Mouse (Mus musculus) stomach, embryonic 14.5 days (tissue): Measurements from ENCODE around the gene Cadm4. TPM values are rescaled to one million over a fixed set of nuclear protein-coding genes. Genes with fewer than 3 reads are reported as not detected.

ENCODE experiments used
- ATAC-seq: fragments of 200-750 bp; cut with Nextera tagmentation; 2 replicates; pipeline ENCODE4 v1.8.0; 2017; ENCODE audit warnings: low read depth, moderate TSS enrichment; ENCODE audit not compliant: insufficient number of reproducible peaks, insufficient read depth, low FRiP score
- H3K27ac ChIP-seq: fragments of 300-500 bp; sonication (generic); 2 replicates; pipeline ENCODE4 v1.5.1; 2014; ENCODE audit warnings: mild to moderate bottlenecking, low read length, moderate library complexity, mixed read lengths
- H3K27me3 ChIP-seq: fragments of 300-500 bp; sonication (generic); 2 replicates; pipeline ENCODE4 v1.6.1; 2014; ENCODE audit warnings: low read length, control low read depth, mixed read lengths; ENCODE audit not compliant: control insufficient read depth, insufficient read depth
- H3K36me3 ChIP-seq: fragments of 300-500 bp; sonication (generic); 2 replicates; pipeline ENCODE4 v1.6.1; 2014; ENCODE audit warnings: mild to moderate bottlenecking, control low read depth, low read length, moderate library complexity, mixed read lengths; ENCODE audit not compliant: control insufficient read depth, insufficient read depth
- H3K4me1 ChIP-seq: fragments of 300-500 bp; sonication (generic); 2 replicates; pipeline ENCODE4 v1.6.1; 2014; ENCODE audit warnings: low read length, control low read depth, mixed read lengths; ENCODE audit not compliant: control insufficient read depth, insufficient read depth
- H3K4me2 ChIP-seq: fragments of 300-500 bp; sonication (generic); replicated peaks from 2 replicates; pipeline ENCODE4 v1.6.1; 2014; ENCODE audit warnings: low read depth, low read length, control low read depth
- H3K4me3 ChIP-seq: fragments of 300-500 bp; sonication (generic); 2 replicates; pipeline ENCODE4 v1.5.1; 2014; ENCODE audit warnings: low read depth, low read length, control low read depth
- H3K9ac ChIP-seq: fragments of 300-500 bp; sonication (generic); replicated peaks from 2 replicates; pipeline ENCODE4 v1.6.1; 2014; ENCODE audit warnings: low read depth, mild to moderate bottlenecking, control low read depth, low read length, moderate library complexity, mixed read lengths
- H3K9me3 ChIP-seq: fragments of 300-500 bp; sonication (generic); 2 replicates; pipeline ENCODE4 v1.6.1; 2016; ENCODE audit warnings: low read depth, low read length, control low read depth; ENCODE audit not compliant: control insufficient read depth
- WGBS: fragments of 180-500 bp; shearing (Covaris S2); extraction: QIAGEN DNeasy Blood & Tissue Kit; methylation state at CpG from one replicate; pipeline ENCODE4 v1.1.7; 2014; 5-methylcytosine and 5-hydroxymethylcytosine counted together
- polyA plus RNA-seq: library from polyadenylated mRNA; unstranded; fragments of >200 nt; fragmentation: Nextera tagmentation; extraction: Ambion mirVana; gene quantifications from 2 replicates; pipeline ENCODE4 v1.2.1, GENCODE M21; 2014

The Cadm4 gene
- polyA plus RNA-seq, 1 experiment from 2014 or later, result 1.5 TPM

GRCm38 (mm10) chr7:24533806-24534205 is 52.0 kb downstream of the Cadm4 start:
- no peaks in the 10 kb centered on the region for H3K27me3 ChIP-seq
- H3K9me3 ChIP-seq, result no peaks in the 10 kb centered on the region
- H3K4me2 ChIP-seq, result no peak overlapping the region
- no peak overlapping the region for H3K4me3 ChIP-seq
- no peak for ATAC-seq
- 42% methylated on average over 42 of the region's 42 CpGs for WGBS
- no peak overlapping the region for H3K27ac ChIP-seq
- H3K9ac ChIP-seq, result no peak overlapping the region; the same call in 1 of the 2 replicates
- H3K36me3 ChIP-seq, result peaks cover 21% of the 10 kb centered on the region
- peaks cover 12% of the 10 kb centered on the region; the same call in 1 of the 2 replicates for H3K4me1 ChIP-seq

- 50% methylated on average over 19 of the region's 19 CpGs for WGBS
- ATAC-seq, result no peak
- Histone ChIP-seq H3K4me1 (peaks cover 12% of the 10 kb centered on the region; the same call in 1 of the 2 replicates), H3K9me3 (no peaks in the 10 kb centered on the region), H3K27ac (no peak overlapping the region), H3K36me3 (peaks cover 21% of the 10 kb centered on the region), H3K9ac (no peak overlapping the region), H3K4me2 (no peak overlapping the region), H3K4me3 (no peak overlapping the region), H3K27me3 (no peaks in the 10 kb centered on the region)
These were observed 52.5 kb downstream of the Cadm4 start for GRCm38 (mm10) chr7:24534301-24534700.

- no peak overlapping the region for H3K27ac ChIP-seq
These were observed 55.3 kb downstream of the Cadm4 start for GRCm38 (mm10) chr7:24537081-24537480.

GRCm38 (mm10) chr7:24537591-24537990 is 55.8 kb downstream of the Cadm4 start:
- Histone ChIP-seq H3K4me1 (no peaks in the 10 kb centered on the region; the same call in 1 of the 2 replicates), H3K27me3 (no peaks in the 10 kb centered on the region), H3K9ac (no peak overlapping the region), H3K27ac (no peak overlapping the region), H3K4me2 (no peak overlapping the region), H3K9me3 (no peaks in the 10 kb centered on the region), H3K36me3 (peaks cover 21% of the 10 kb centered on the region), H3K4me3 (no peak overlapping the region)
- ATAC-seq, result no peak
- 75% methylated on average over 5 of the region's 5 CpGs for WGBS

More at GRCm38 (mm10) chr7:24537081-24537480, 55.3 kb downstream of the Cadm4 start:
- no peak for ATAC-seq
- Histone ChIP-seq H3K9ac (no peak overlapping the region), H3K9me3 (no peaks in the 10 kb centered on the region), H3K36me3 (peaks cover 21% of the 10 kb centered on the region), H3K4me1 (peaks cover 5% of the 10 kb centered on the region; the same call in 1 of the 2 replicates), H3K27me3 (no peaks in the 10 kb centered on the region), H3K4me3 (no peak overlapping the region), H3K4me2 (no peak overlapping the region)
- whole genome bisulfite sequencing, result 79% methylated on average over 4 of the region's 4 CpGs

GRCm38 (mm10) chr7:24538154-24538553 is 56.3 kb downstream of the Cadm4 start:
- Histone ChIP-seq H3K27me3 (no peaks in the 10 kb centered on the region), H3K4me3 (no peak overlapping the region), H3K9me3 (no peaks in the 10 kb centered on the region), H3K36me3 (peaks cover 20% of the 10 kb centered on the region), H3K27ac (no peak overlapping the region), H3K9ac (no peak overlapping the region), H3K4me2 (no peak overlapping the region), H3K4me1 (no peaks in the 10 kb centered on the region)
- ATAC-seq, result no peak
- WGBS, result 35% methylated on average over 5 of the region's 5 CpGs

- Histone ChIP-seq H3K27me3 (no peaks in the 10 kb centered on the region), H3K27ac (no peak overlapping the region), H3K9ac (no peak overlapping the region), H3K4me1 (no peaks in the 10 kb centered on the region), H3K4me3 (no peak overlapping the region), H3K4me2 (no peak overlapping the region), H3K9me3 (no peaks in the 10 kb centered on the region), H3K36me3 (peaks cover 14% of the 10 kb centered on the region)
- ATAC-seq, result no peak
- WGBS, result 76% methylated on average over 5 of the region's 5 CpGs
These were observed 56.9 kb downstream of the Cadm4 start for GRCm38 (mm10) chr7:24538701-24539100.

GRCm38 (mm10) chr7:24539686-24540085 is 57.9 kb downstream of the Cadm4 start:
- 83% methylated on average over 4 of the region's 4 CpGs for WGBS
- Histone ChIP-seq H3K27ac (no peak overlapping the region), H3K9ac (no peak overlapping the region)

GRCm38 (mm10) chr7:24544506-24544905 is 62.7 kb downstream of the Cadm4 start:
- 84% methylated on average over 2 of the region's 2 CpGs for WGBS
- H3K9ac ChIP-seq, result no peak overlapping the region
- H3K4me2 ChIP-seq, result no peak overlapping the region
- no peak for ATAC-seq
- H3K36me3 ChIP-seq, result peaks cover 3% of the 10 kb centered on the region
- peaks cover 11% of the 10 kb centered on the region; the same call in 1 of the 2 replicates for H3K4me1 ChIP-seq
- H3K4me3 ChIP-seq, result no peak overlapping the region
- H3K27ac ChIP-seq, result no peak overlapping the region
- H3K9me3 ChIP-seq, result no peaks in the 10 kb centered on the region
- H3K27me3 ChIP-seq, result no peaks in the 10 kb centered on the region

More at GRCm38 (mm10) chr7:24539686-24540085, 57.9 kb downstream of the Cadm4 start:
- Histone ChIP-seq H3K4me3 (no peak overlapping the region), H3K36me3 (peaks cover 8% of the 10 kb centered on the region), H3K4me1 (no peaks in the 10 kb centered on the region), H3K4me2 (no peak overlapping the region), H3K27me3 (no peaks in the 10 kb centered on the region), H3K9me3 (no peaks in the 10 kb centered on the region)
- no peak for ATAC-seq

- Histone ChIP-seq H3K4me2 (peak within 1 kb of the TSS; percentile 66), H3K36me3 (peaks cover 12% of the 10 kb centered on the region), H3K9ac (peak within 1 kb of the TSS; percentile 73), H3K27ac (peak within 1 kb of the TSS; percentile 76), H3K9me3 (no peaks in the 10 kb centered on the region), H3K4me1 (peaks cover 11% of the 10 kb centered on the region; the same call in 1 of the 2 replicates), H3K4me3 (peak within 1 kb of the TSS; percentile 86), H3K27me3 (no peaks in the 10 kb centered on the region)
- WGBS, result 32% methylated on average over 13 of the region's 13 CpGs
- no peak for ATAC-seq
These were observed 64.3 kb downstream of the Cadm4 start, which contains the start of the genes Pinlyp and Xrcc1 for GRCm38 (mm10) chr7:24546068-24546614. Pinlyp (minus strand) TSS chr7:24546118. Xrcc1 (plus strand) TSS chr7:24546289.
